Mouse (Mus musculus) lung, embryonic 14.5 days (tissue): ENCODE measurements around the gene Rpa2. TPM values are rescaled to one million over a fixed set of nuclear protein-coding genes. Genes with fewer than 3 reads are reported as not detected.
"Not testable (repeated sequence)": the region's sequence is repeated elsewhere in the genome, so short reads cannot be mapped to it uniquely, and the experiment has no call there.

Source experiments
- ATAC-seq: fragments of 200-750 bp; cut with Nextera tagmentation; 2 replicates; pipeline ENCODE4 v1.8.0; 2017; ENCODE audit warnings: mild to moderate bottlenecking, moderate TSS enrichment, moderate library complexity; ENCODE audit not compliant: insufficient read depth
- DNase-seq: peaks from one replicate; pipeline ENCODE4 v3.0.0-alpha.2; 2015
- H3K27ac ChIP-seq: fragments of 300-500 bp; sonication (generic); 2 replicates; pipeline ENCODE4 v1.5.1; 2014; ENCODE audit warnings: low read depth, mild to moderate bottlenecking, moderate library complexity
- H3K27me3 ChIP-seq: fragments of 300-500 bp; sonication (generic); 2 replicates; pipeline ENCODE4 v1.6.1; 2014; ENCODE audit warnings: low read length, control low read depth; ENCODE audit not compliant: insufficient read depth
- H3K36me3 ChIP-seq: fragments of 300-500 bp; sonication (generic); 2 replicates; pipeline ENCODE4 v1.6.1; 2014; ENCODE audit warnings: control low read depth; ENCODE audit not compliant: insufficient read depth
- H3K4me1 ChIP-seq: fragments of 300-500 bp; sonication (generic); 2 replicates; pipeline ENCODE4 v1.6.1; 2014; ENCODE audit warnings: antibody characterized with exemption, control low read depth; ENCODE audit not compliant: insufficient read depth
- H3K4me2 ChIP-seq: fragments of 300-500 bp; sonication (generic); 2 replicates; pipeline ENCODE4 v1.6.1; 2014; ENCODE audit warnings: mild to moderate bottlenecking
- H3K4me3 ChIP-seq: fragments of 300-500 bp; sonication (generic); 2 replicates; pipeline ENCODE4 v1.5.1; 2014; ENCODE audit warnings: low read depth, low read length
- H3K9ac ChIP-seq: fragments of 300-500 bp; sonication (generic); 2 replicates; pipeline ENCODE4 v1.6.1; 2014
- H3K9me3 ChIP-seq: fragments of 300-500 bp; sonication (generic); 2 replicates; pipeline ENCODE4 v1.6.1; 2016; ENCODE audit warnings: low read depth, low read length, control low read depth
- CTCF ChIP-seq: IDR thresholded peaks from 2 replicates; pipeline ENCODE4 v1.5.1; 2016; ENCODE audit warnings: antibody characterized with exemption, low read depth
- WGBS: fragments of 180-500 bp; shearing (Covaris S2); extraction: QIAGEN DNeasy Blood & Tissue Kit; methylation state at CpG from one replicate; pipeline ENCODE4 v1.1.7; 2014; 5-methylcytosine and 5-hydroxymethylcytosine counted together
- polyA plus RNA-seq: library from polyadenylated mRNA; unstranded; fragments of >200 nt; fragmentation: Nextera tagmentation; extraction: Ambion mirVana; gene quantifications from 2 replicates; pipeline ENCODE4 v1.2.1, GENCODE M21; 2014

Gene Rpa2
- polyA plus RNA-seq, 1 experiment from 2014 or later, result 129 TPM

DNA sequence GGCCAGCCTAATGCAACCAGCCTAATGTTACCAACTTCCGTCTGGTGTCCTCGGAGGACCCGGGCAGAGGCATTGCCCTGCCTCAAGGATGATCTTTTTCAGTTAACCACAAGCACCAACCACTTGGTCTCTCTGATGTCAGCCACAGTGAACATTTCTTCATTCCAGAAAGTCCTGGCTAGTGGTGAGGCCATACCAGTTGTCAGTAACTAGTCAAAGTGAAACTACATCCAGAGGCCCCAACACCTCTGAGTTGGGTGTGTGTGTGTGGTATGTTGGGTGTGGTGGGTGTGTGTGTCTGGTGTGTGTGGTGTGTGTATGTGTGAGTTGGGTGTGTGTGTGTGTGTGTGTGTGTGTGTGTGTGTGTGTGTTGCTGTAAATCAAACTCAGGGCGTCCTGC, 19.4 kb upstream of the Rpa2 start:
- no peaks in the 10 kb centered on the region for H3K36me3 ChIP-seq
- no peaks in the 10 kb centered on the region for H3K27me3 ChIP-seq
- no peaks in the 10 kb centered on the region for H3K9me3 ChIP-seq
- no peak overlapping the region for H3K9ac ChIP-seq
- H3K4me2 ChIP-seq, result no peak overlapping the region
- DNase-seq, result no peak
- H3K4me3 ChIP-seq, result no peak overlapping the region
- 86% methylated on average over 4 of the region's 4 CpGs for WGBS
- no peak for ATAC-seq
- H3K27ac ChIP-seq, result no peak overlapping the region
- TF ChIP-seq CTCF, result no peak
- no peaks in the 10 kb centered on the region for H3K4me1 ChIP-seq

DNA sequence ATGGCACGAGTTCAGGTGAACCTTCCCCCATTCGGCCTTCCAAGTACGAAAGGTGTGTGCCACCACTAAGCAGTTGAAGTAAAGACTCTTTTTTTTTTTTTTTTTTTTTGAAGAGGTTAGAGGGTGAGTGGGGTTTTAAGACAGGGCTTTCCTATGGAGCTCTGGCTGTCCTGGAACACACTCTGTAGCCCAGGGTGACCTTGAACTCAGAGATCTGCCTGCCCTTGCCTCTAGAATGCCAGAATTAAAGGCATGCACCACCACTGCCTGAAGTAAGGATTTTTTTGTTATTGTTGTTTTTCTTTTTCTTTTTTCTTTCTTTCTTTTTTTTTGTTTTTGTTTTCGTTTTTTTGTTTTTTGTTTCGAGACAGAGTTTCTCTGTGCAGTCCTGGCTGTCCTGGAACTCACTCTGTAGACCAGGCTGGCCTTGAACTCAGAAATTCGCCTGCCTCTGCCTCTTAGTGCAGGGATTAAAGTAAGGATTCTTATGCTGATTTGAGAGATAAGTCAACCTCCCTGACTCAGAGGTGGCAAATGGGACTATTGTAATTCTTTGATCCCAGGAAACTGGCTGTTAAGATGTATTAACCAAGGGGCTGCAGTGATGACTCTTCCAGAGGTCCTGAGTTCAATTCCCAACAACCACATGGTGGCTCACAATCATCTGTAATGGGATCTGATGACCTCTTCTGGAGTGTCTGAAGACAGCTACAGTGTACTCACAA, 18.7 kb upstream of the Rpa2 start:
- Histone ChIP-seq H3K27me3 (no peaks in the 10 kb centered on the region), H3K9me3 (no peaks in the 10 kb centered on the region), H3K36me3 (no peaks in the 10 kb centered on the region), H3K4me3 (no peak overlapping the region), H3K9ac (no peak overlapping the region), H3K4me1 (no peaks in the 10 kb centered on the region), H3K4me2 (no peak overlapping the region), H3K27ac (no peak overlapping the region)
- ATAC-seq, result no peak
- TF ChIP-seq CTCF, result no peak
- no peak for DNase-seq
- WGBS, result 74% methylated on average over 6 of the region's 6 CpGs

- Histone ChIP-seq H3K4me1 (no peaks in the 10 kb centered on the region), H3K27me3 (peaks cover 3% of the 10 kb centered on the region; the same call in 1 of the 2 replicates), H3K9me3 (no peaks in the 10 kb centered on the region), H3K36me3 (no peaks in the 10 kb centered on the region), H3K4me3 (no peak overlapping the region), H3K27ac (no peak overlapping the region), H3K9ac (no peak overlapping the region; the same call in 1 of the 2 replicates), H3K4me2 (no peak overlapping the region)
- ATAC-seq, result no peak
- WGBS, result 51% methylated on average over 6 of the region's 6 CpGs
- DNase-seq, result peak; percentile 44
- TF ChIP-seq CTCF, result no peak
These were observed 15.1 kb upstream of the Rpa2 start for GRCm38 (mm10) chr4:132752992-132753391.

GRCm38 (mm10) chr4:132756974-132757373, 11.2 kb upstream of the Rpa2 start, which contains the start of gene Smpdl3b:
Gene Smpdl3b (minus strand): TSS chr4:132757252.
- H3K4me3 ChIP-seq, result peak within 1 kb of the TSS; percentile 42
- no peak within 1 kb of the TSS for H3K27ac ChIP-seq
- ATAC-seq (peak; percentile 96), DNase-seq (peak; percentile 89)
- peak; percentile 77 for TF ChIP-seq CTCF
- no peaks in the 10 kb centered on the region for H3K36me3 ChIP-seq
- no peaks in the 10 kb centered on the region for H3K4me1 ChIP-seq
- no peaks in the 10 kb centered on the region for H3K9me3 ChIP-seq
- H3K27me3 ChIP-seq, result peaks cover 3% of the 10 kb centered on the region; the same call in 1 of the 2 replicates
- 1% methylated on average over 22 of the region's 22 CpGs for WGBS
- peak within 1 kb of the TSS; percentile 50 for H3K9ac ChIP-seq
- H3K4me2 ChIP-seq, result peak within 1 kb of the TSS; percentile 90

- DNase-seq, result no peak
- Histone ChIP-seq H3K4me2 (peak overlapping the region; percentile 90; the same call in 1 of the 2 replicates), H3K9me3 (no peaks in the 10 kb centered on the region), H3K4me3 (no peak overlapping the region), H3K27ac (no peak overlapping the region), H3K4me1 (no peaks in the 10 kb centered on the region), H3K27me3 (peaks cover 3% of the 10 kb centered on the region; the same call in 1 of the 2 replicates), H3K9ac (no peak overlapping the region), H3K36me3 (no peaks in the 10 kb centered on the region)
- no peak for ATAC-seq
- WGBS, result 75% methylated on average over 7 of the region's 7 CpGs
- TF ChIP-seq CTCF, result no peak
These were observed 10.3 kb upstream of the Rpa2 start for GRCm38 (mm10) chr4:132757633-132758351.

DNA sequence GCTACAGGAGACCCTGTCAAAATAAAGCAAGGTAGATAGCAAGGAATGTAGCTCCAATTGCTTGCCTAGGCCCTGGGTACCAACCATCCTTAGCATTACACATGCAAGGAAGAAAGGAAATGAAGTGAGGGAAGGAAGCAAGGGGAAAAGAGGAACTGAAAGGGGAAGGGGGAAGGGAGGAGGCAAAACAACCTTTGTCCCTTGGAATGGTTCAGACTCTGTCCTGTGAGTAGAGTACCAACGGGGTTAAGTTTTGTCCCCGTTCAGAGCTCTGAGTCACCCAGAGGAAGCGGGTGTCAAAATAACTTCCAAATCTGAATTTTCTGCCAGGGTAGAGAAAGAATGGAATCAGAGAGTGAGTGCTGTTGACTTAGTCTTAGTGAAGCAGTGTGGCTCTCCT, 7.8 kb upstream of the Rpa2 start:
- Histone ChIP-seq H3K27ac (no peak overlapping the region), H3K27me3 (peaks cover 3% of the 10 kb centered on the region; the same call in 1 of the 2 replicates), H3K4me2 (no peak overlapping the region), H3K4me1 (no peaks in the 10 kb centered on the region), H3K4me3 (no peak overlapping the region), H3K36me3 (no peaks in the 10 kb centered on the region), H3K9me3 (no peaks in the 10 kb centered on the region), H3K9ac (no peak overlapping the region)
- TF ChIP-seq CTCF, result no peak
- ATAC-seq (no peak), DNase-seq (no peak)
- 59% methylated on average over 3 of the region's 3 CpGs for WGBS

DNA sequence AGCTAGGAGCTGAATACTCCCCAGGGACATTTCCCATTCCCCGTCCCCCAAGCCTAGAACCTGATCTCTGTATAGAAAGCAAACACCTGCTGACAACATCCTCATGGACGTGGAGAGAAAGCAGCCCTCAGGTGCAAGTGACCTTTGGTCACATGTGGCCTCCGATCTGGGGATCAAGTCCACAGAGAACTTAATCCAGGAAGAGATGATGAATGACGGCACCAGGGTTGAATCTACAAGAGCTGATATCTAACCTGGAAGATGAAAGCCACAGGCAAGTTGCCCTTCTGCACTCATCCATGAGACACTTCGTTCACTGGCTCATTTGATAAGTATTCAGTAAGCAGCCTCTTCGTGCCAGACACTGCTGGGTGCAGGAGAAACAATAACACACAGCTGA, 5.5 kb upstream of the Rpa2 start:
- no peaks in the 10 kb centered on the region for H3K4me1 ChIP-seq
- no peak overlapping the region for H3K4me3 ChIP-seq
- no peak for DNase-seq
- H3K9me3 ChIP-seq, result no peaks in the 10 kb centered on the region
- ATAC-seq, result no peak
- H3K9ac ChIP-seq, result no peak overlapping the region
- no peak overlapping the region for H3K27ac ChIP-seq
- no peaks in the 10 kb centered on the region for H3K36me3 ChIP-seq
- 65% methylated on average over 6 of the region's 6 CpGs for WGBS
- H3K4me2 ChIP-seq, result no peak overlapping the region
- TF ChIP-seq CTCF, result no peak
- H3K27me3 ChIP-seq, result no peaks in the 10 kb centered on the region; the same call in 1 of the 2 replicates

GRCm38 (mm10) chr4:132763125-132763524, 5.0 kb upstream of the Rpa2 start:
- not testable (repeated sequence) for H3K9me3 ChIP-seq, ATAC-seq, H3K4me1 ChIP-seq, H3K4me2 ChIP-seq, DNase-seq, H3K4me3 ChIP-seq, H3K36me3 ChIP-seq, H3K9ac ChIP-seq, H3K27ac ChIP-seq, H3K27me3 ChIP-seq
- 79% methylated on average over 3 of the region's 3 CpGs for WGBS
